Mouse (Mus musculus): ENCODE measurements around the gene Ccdc163.

DNA sequence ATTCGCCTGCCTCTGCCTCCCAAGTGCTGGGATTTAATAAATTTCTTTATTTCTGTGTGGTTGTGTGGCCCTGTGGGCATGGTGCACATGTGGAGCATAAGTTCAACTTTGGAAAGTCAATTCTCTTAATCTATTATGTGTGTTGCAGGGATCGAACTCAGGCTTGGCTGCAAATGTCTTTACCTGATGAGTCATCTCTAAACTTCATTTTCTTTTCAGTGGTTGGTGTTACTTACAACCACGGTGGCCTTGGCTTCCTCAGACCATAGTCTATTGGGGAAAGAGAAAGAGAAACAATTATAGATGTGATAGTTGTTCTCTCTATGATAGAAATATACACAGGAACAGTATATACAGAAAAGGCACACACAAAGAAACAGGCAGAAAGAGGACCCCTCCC, 32.3 kb upstream of the Ccdc163 start:
- TF ChIP-seq HCFC1 (IDR thresholded peaks at IDR 0.05; ENCODE audit: low read depth, low read length) (no peak), POLR2A (IDR thresholded peaks at IDR 0.05; ENCODE audit: low read depth, low read length) (no peak)
